Mouse (Mus musculus) large intestine, adult 2 months (tissue): ENCODE measurements around the gene Tpcn1. TPM values are rescaled to one million over a fixed set of nuclear protein-coding genes. Genes with fewer than 3 reads are reported as not detected.

Source experiments
- DNase-seq: peaks from one replicate; pipeline ENCODE4 v3.0.0-alpha.2; 2012; ENCODE audit warnings: low read depth, low spot score
- WGBS: fragments of 180-500 bp; shearing (Covaris S2); methylation state at CpG from one replicate; pipeline ENCODE4 v1.1.7; 2018; 5-methylcytosine and 5-hydroxymethylcytosine counted together
- polyA plus RNA-seq: library from polyadenylated mRNA; depleted of rRNA; stranded (reverse); fragments of >200 nt; gene quantifications from 2 replicates; pipeline ENCODE4 v1.2.3, GENCODE M21; 2012; rRNA removed

Gene Tpcn1
- 41.7 and 63.5 TPM in 2 replicates for polyA plus RNA-seq

DNA sequence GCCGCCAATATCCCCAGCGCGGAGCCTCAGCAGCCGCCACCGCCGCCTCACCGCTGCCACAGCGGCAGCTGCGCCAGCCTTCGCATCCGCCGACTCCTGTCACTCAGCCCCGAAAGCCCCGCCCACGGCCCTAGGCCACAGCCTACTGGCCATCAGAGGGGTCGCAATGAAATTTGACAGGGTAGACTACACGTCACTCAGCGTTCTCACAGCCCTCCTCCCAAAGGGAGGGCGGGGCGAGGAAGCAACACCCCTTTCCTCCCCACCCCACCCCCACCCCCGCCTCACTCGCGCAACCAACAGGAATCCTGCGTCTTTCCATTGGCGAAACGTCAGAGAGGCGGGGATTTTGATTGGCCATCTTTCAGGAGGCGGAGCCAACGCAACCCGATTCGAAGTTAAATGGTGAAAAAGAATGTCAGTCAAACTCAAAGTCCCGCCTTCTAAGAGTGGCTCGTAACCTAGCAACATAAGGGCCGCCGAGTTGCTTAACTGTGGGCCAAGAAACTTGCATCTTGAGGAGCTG is at the start of gene Tpcn1, which contains the start of gene Iqcd:
Gene Tpcn1 (minus strand): TSS at position 105 of the 526 bp plus-strand sequence.
Gene Iqcd (plus strand): TSS at position 448 of the 526 bp plus-strand sequence.
- 2% methylated on average over 35 of the region's 35 CpGs for WGBS
- peak; percentile 98 for DNase-seq

DNA sequence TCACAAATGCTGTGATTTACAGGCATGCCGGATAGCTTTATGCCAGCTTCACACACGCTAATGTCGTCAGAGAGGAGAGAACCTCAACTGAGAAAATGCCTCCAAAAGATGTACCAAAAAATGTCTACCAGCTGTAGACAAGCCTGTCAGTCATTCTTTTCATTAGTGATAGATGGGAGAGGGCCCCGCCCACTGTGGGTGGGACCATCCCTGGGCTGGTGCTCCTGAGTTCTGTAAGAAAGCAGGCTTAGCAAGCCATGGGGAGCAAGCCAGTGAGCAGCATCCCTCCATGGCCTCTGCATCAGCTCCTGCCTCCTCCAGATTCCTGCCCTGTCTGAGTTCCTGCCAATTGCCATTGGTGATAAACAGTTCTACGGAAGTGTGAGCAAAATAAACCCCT is 47.2 kb upstream of the Tpcn1 start:
- WGBS, result 75% methylated on average over 5 of the region's 5 CpGs
- DNase-seq, result no peak

DNA sequence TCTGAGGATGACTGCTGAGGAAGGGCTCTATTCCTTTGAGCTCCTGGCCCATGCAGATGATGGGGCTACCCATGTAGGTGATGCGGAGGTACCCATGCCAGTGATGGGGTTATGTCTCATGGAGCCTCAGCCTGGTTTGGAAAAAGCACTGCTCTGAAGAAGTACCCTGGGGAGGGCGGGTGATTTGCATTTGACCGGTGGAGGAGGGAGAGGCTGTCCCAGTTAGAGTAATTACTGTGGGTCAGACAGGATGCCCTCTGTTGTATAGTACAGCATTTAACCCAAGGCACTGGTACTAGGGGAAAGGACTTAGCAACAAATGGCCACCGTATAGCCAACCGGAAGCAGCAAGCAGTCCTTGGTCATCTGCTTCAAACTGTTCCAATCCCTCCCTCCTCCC is 46.4 kb upstream of the Tpcn1 start:
- 44% methylated on average over 5 of the region's 5 CpGs for WGBS

DNA sequence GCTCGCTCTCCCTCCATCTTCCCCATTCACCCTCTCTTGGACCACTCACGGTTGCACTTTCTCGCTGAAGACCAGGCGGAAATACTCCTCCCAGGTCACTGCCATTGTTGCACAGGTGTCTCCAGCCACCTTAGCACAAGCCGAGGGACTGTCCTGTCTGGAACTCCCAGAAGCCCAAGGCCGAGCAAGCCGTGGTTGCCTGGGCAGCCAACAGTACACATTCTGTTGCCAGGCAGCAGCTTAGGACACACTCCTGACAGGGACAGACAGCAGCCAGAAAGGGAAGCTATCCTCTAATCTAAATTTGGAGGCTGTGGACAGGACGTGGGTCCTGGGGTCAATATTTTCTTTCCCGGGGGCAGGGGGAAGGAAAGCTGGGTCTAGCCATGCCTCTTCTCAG is 45.7 kb upstream of the Tpcn1 start, which contains the start of gene Cfap73:
Gene Cfap73 (minus strand): TSS at position 105 of the 400 bp plus-strand sequence.
- 33% methylated on average over 9 of the region's 9 CpGs for WGBS
- DNase-seq, result no peak

More for the DNA sequence above, 46.4 kb upstream of the Tpcn1 start:
- no peak for DNase-seq

- WGBS, result 91% methylated on average over 5 of the region's 5 CpGs
- no peak for DNase-seq
Measured at GRCm38 (mm10) chr5:120631892-120632291, 43.4 kb upstream of the Tpcn1 start.

- WGBS, result 15% methylated on average over 29 of the region's 29 CpGs
Measured at GRCm38 (mm10) chr5:120631128-120631527, 42.7 kb upstream of the Tpcn1 start.

DNA sequence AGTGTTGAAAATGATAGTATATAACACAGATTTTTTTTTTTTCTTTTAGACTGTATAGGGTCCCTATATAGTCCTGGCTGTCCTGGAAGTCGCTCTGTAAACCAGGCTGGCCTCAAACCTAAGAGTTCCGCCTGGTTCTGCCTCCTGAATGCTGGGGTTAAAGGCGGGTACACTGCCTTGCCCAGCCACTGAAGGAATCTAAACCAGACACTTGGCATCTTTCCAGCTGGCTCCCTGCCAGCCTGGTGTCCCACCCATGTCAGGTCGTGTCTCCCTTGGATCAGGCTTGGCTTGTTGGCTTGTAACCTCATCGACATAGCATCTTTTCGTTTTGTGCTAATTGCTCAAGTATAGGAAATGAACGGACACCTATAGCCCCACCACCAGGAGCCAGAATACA is 40.2 kb upstream of the Tpcn1 start:
- 30% methylated on average over 7 of the region's 7 CpGs for WGBS
- no peak for DNase-seq

More at GRCm38 (mm10) chr5:120631128-120631527, 42.7 kb upstream of the Tpcn1 start:
- DNase-seq, result no peak

GRCm38 (mm10) chr5:120627515-120628300 is 39.2 kb upstream of the Tpcn1 start:
- WGBS, result 89% methylated on average over 15 of the region's 15 CpGs
- no peak for DNase-seq

DNA sequence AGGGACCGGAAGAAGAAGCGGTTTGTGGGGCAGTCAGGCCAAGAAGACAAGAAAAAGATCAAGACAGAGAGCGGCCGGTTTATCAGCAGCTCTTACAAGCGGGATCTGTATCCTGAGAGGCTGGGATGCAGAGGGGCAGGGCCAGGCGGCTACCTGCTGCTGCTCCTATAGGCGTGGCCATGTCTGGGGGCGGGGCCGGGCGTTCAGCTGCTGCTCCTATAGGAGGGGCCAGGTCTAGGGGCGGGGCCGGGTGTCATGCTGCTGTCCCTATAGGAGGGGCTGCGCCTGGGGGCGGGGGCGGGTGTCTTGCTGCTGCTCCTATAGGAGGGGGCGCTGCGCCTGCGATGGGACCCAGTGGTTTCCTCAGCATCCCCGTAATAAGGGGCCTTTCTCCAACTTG is 37.9 kb upstream of the Tpcn1 start:
- 64% methylated on average over 19 of the region's 19 CpGs for WGBS
- DNase-seq, result no peak

DNA sequence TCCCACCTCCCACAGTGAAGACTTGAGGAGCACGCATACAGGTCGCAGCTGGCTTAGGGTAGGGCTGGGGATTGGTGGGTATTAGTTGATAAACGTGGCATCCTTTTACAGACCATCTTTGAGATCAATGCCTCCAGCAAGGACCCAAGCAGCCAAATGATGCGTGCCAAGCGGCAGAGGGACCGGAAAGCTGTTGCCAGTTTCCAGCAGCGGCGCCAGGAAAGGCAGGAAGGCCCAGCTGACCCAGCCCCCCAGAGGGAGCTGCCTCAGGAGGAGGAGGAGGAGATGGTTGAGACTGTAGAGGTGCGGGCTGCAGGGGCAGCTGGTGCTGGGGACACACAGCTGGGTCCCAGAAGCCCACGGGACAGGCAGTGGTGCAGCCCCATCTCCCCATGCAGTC is 36.0 kb upstream of the Tpcn1 start:
- WGBS, result 93% methylated on average over 10 of the region's 10 CpGs
- DNase-seq, result no peak

- WGBS, result 37% methylated on average over 5 of the region's 5 CpGs
- DNase-seq, result no peak
Measured at GRCm38 (mm10) chr5:120622198-120622851, 33.9 kb upstream of the Tpcn1 start.

GRCm38 (mm10) chr5:120621846-120622197 is 33.3 kb upstream of the Tpcn1 start:
- 77% methylated on average over 10 of the region's 10 CpGs for WGBS
- no peak for DNase-seq

DNA sequence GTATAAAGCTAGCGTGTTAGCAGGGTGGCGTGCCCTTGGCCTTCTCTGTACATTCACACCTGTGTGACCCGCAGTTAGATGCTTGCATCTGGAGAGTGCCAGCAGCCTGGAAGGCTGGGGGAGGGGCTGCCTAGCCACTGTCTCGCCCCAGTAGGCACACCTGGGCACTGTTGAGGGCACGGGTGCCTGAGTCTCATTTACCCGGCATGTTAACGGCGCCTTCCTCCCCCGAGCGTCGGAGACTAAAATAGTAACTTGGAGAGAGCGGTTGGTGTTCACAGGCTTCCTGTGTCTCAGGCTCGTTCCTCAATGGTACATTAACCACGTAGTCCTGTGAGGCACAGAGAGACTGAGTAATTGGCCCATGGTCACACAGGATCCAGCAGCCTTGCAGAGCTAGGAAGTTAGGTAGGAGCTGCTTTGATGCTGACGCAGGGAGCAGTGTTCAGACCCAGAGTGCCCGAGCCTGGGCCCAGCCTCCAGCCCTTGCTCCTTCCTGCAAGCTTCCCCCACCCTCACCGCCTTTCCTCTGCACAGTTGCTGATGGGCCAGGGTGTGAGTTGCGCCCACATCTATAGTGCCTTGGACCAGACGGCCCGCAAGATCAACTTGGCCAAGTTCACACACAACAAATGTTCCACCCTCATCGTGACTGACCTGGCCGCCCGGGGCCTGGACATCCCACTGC is 32.7 kb upstream of the Tpcn1 start:
- DNase-seq, result no peak
- WGBS, result 85% methylated on average over 23 of the region's 23 CpGs

DNA sequence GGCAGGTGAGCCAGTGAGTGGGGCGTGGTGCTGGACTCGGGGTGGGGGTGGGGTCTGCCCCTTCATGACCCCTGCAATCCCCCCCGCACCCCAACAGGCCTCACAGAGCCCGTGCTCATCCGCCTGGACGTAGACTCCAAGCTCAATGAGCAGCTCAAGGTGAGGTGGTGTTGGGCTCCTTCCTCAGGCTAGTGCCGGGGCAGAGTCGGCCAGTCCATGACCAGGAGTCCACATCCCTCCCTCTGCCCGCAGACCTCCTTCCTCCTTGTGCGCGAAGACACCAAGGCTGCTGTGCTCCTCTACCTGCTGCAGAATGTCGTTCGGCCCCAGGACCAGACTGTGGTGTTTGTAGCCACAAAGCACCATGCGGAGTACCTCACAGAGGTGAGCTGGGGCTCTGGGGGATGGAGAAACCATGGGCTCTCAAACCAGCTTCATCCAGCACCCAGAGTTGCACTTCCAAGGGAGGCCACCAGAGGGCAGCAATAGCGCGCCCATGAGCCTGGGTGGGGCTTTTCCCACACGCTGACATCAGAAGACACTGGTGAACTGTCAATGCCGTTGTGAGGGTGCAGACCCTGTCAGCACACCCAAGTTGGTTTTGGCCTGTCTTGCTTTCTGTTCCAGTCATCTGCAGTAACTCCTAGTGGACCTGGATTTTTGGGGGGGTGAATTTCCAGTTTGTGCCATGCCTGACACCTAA is 32.1 kb upstream of the Tpcn1 start:
- WGBS, result 70% methylated on average over 18 of the region's 18 CpGs
- DNase-seq, result no peak

GRCm38 (mm10) chr5:120619201-120619600 is 30.7 kb upstream of the Tpcn1 start:
- no peak for DNase-seq
- 25% methylated on average over 5 of the region's 5 CpGs for WGBS

DNA sequence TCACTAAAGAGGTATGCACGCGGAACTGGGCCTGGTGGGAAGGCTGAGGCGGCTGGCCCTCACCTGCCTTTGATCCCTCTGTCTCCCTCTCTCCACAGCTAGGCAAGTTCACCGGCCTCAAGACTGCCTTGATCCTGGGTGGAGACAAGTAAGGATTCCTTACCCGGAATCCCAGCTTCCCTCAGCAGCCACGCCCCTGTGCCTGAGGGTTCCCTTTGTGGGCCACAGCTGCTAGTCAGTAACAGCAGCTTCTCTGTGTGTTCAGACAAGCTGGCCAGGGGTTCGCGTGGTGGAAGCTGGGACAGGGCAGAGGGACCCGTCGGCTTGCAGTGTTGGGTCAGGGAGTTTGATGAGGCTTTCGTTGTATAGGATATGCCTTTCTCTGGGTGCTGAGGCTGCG is 30.3 kb upstream of the Tpcn1 start:
- DNase-seq, result no peak
- WGBS, result 78% methylated on average over 12 of the region's 12 CpGs

- 96% methylated on average over 4 of the region's 4 CpGs for WGBS
- no peak for DNase-seq
Measured at GRCm38 (mm10) chr5:120615903-120616302, 27.4 kb upstream of the Tpcn1 start.

DNA sequence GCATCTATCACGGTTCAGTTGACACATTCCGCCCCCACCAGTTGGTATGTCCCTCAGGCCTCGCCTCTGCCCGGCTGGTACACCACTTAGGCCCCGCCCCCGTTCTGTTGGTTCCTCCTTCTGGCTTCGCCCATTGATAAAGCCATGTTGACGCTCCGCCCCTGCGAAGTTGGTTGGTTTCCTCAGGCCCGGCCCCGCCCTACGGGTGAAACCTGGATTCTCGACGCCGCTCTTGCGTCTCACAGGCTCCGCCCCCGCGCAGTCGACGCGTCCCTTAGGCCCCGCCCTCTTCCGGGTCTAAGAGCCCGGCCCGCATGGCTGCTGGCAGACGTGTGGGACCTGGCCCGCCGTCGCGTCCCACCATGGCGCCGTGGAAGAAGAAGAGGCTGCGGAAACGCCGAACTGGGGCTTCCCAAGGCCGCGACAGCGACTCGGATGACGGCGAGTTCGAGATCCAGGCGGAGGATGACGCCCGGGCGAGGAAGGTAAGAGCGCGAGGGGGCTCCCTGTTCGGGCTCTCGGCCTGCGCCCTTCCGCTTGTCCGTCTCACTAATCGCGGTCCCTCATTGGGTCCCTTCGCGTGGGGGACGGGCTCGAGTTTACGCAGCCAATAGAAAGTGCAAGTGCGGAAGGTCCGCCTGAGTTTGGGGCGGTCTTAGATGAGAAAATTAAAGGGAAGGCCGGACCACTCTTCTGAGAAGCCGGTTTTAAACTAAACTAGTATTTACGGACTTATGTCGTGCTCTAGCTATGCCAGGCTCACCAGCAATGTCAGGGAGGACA is 24.5 kb upstream of the Tpcn1 start:
- WGBS, result under 1% methylated on average over 69 of the region's 69 CpGs
- DNase-seq, result peak; percentile 99

GRCm38 (mm10) chr5:120612442-120612821 is 24.0 kb upstream of the Tpcn1 start, which contains the start of the genes Rita1 and Ddx54:
Rita1 (minus strand) TSS chr5:120612589.
Ddx54 (plus strand) TSS chr5:120612739.
- DNase-seq, result no peak
- under 1% methylated on average over 22 of the region's 22 CpGs for WGBS
